Mouse (Mus musculus) ES-Bruce4 (cell line): ENCODE data around the gene 6330409D20Rik. TPM values are rescaled to one million over a fixed set of nuclear protein-coding genes. Genes with fewer than 3 reads are reported as not detected.

Source experiments
- H3K27ac ChIP-seq: 2 replicates; pipeline ENCODE4 v1.5.1; 2012; ENCODE audit warnings: low read length, inconsistent platforms; ENCODE audit not compliant: insufficient read depth
- H3K27me3 ChIP-seq: 2 replicates; pipeline ENCODE4 v1.6.1; 2012; ENCODE audit warnings: mild to moderate bottlenecking, low read length, inconsistent platforms; ENCODE audit not compliant: control insufficient read depth, poor library complexity, insufficient read depth, severe bottlenecking
- H3K36me3 ChIP-seq: 2 replicates; pipeline ENCODE4 v1.6.1; 2012; ENCODE audit warnings: inconsistent platforms, mild to moderate bottlenecking, low read length, moderate library complexity; ENCODE audit not compliant: control insufficient read depth, poor library complexity, insufficient read depth, severe bottlenecking
- H3K4me1 ChIP-seq: one replicate; pipeline ENCODE4 v1.8.1; 2011; ENCODE audit warnings: low read length; ENCODE audit not compliant: control insufficient read depth, insufficient read depth
- H3K4me3 ChIP-seq: 2 replicates; pipeline ENCODE4 v1.5.1; 2011; ENCODE audit warnings: low read depth, mild to moderate bottlenecking, low read length
- H3K9ac ChIP-seq: 2 replicates; pipeline ENCODE4 v1.6.1; 2012; ENCODE audit warnings: low read depth, mild to moderate bottlenecking, inconsistent platforms; ENCODE audit not compliant: poor library complexity, severe bottlenecking
- H3K9me3 ChIP-seq: replicated peaks from 2 replicates; pipeline ENCODE4 v1.6.1; 2012; ENCODE audit warnings: mild to moderate bottlenecking, low read length, inconsistent platforms; ENCODE audit not compliant: control insufficient read depth, poor library complexity, insufficient read depth, severe bottlenecking
- CTCF ChIP-seq: IDR thresholded peaks from one replicate; pipeline ENCODE4 v1.8.1; 2011; ENCODE audit warnings: low read depth, low read length
- EP300 ChIP-seq: IDR thresholded peaks from 2 replicates; pipeline ENCODE4 v1.6.1; 2011; ENCODE audit warnings: low read depth, low read length; ENCODE audit not compliant: insufficient read depth
- POLR2A ChIP-seq: IDR thresholded peaks from one replicate; pipeline ENCODE4 v1.8.1; 2011; ENCODE audit warnings: low read length; ENCODE audit not compliant: insufficient read depth
- polyA plus RNA-seq: library from polyadenylated mRNA; stranded (reverse); fragments of >200 nt; gene quantifications from 2 replicates; pipeline ENCODE4 v1.2.4, GENCODE M21; 2011; ENCODE audit warnings: low read depth; ENCODE audit not compliant: missing spikeins, insufficient read depth, insufficient read length

6330409D20Rik gene
- polyA plus RNA-seq, 1 experiment, result not detected

DNA sequence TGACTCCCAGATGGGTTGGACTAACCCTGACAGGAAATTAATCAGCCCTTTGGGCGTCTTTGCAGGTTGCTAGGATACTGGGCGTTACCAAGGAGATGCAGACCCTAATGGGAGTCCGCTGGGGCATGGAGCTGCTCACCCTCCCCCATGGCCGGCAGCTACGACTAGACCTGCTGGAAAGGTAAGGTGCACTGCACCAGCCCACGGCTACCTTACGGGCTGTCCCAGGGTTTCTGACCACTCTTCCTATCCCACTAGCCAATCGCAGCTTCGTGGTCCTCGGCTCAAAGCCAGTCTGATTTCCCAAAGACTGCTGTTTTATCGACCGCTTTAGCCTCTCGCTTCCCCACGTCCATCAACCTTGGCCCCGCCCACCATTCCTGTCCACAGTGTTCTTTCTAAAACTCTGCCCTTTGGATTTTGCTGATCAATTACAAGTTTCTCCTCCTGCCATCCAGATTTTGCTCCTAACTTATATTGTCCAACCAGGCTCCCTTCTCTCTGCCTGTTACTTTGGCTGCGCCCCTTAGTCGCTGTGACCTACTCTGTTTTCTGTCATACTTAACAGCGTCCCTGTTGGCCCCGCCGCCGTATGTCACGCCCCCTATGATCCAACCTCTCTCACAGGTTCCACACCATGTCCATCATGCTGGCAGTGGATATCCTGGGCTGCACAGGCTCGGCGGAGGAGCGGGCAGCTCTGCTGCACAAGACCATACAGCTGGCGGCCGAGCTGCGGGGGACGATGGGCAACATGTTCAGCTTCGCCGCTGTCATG is 10.3 kb upstream of the 6330409D20Rik start:
- Histone ChIP-seq H3K4me3 (peak overlapping the region; percentile 10), H3K36me3 (no peaks in the 10 kb centered on the region), H3K9ac (no peak overlapping the region), H3K27ac (no peak overlapping the region), H3K4me1 (no peaks in the 10 kb centered on the region), H3K27me3 (no peaks in the 10 kb centered on the region), H3K9me3 (no peaks in the 10 kb centered on the region)
- no peak for TF ChIP-seq CTCF
- TF ChIP-seq EP300, result no peak
- no peak for TF ChIP-seq POLR2A

DNA sequence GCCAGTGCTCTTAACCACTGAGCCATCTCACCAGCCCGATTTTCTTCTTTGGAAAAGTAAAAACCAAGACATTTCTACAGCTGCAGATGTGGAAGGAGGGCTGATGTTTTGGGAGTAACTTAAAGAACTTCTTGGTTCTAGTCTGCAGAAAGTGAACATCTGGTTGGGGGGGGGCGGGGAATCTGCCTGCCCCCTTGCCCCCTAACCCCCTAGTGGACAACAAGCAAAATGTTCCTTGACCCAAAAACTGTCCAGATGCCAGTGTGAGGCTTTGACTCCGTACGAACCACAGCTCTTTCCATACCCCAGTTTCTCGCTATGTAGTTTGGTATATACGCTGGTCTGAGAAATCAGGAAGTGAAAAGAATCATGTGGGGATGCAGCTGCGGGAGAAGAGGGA is 9.4 kb upstream of the 6330409D20Rik start:
- Histone ChIP-seq H3K27ac (no peak overlapping the region), H3K9me3 (no peaks in the 10 kb centered on the region), H3K36me3 (no peaks in the 10 kb centered on the region), H3K4me3 (no peak overlapping the region), H3K4me1 (no peaks in the 10 kb centered on the region), H3K9ac (no peak overlapping the region), H3K27me3 (no peaks in the 10 kb centered on the region)
- TF ChIP-seq EP300, result no peak
- no peak for TF ChIP-seq POLR2A
- TF ChIP-seq CTCF, result no peak

DNA sequence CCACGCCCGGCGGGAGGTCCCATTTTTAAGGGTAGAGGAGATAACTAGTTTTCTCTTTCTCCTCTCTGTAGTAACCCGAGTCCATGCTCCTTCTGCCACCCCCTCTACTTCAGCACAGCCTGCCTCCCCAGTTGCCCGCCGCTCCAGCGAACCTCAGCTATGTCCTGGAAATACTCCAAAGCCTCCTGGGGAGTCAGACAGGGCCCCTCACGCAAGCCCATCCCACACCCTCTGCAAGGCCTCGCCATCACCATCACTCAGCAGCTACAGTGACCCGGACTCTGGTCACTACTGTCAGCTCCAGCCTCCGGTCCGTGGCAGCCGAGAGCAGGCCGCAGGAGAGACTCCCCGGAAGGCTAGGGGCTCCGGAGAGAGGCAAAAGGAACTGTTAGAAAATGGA is 8.3 kb upstream of the 6330409D20Rik start:
- TF ChIP-seq POLR2A (no peak), CTCF (no peak), EP300 (no peak)
- no peak overlapping the region for H3K27ac ChIP-seq
- H3K9me3 ChIP-seq, result no peaks in the 10 kb centered on the region
- H3K9ac ChIP-seq, result no peak overlapping the region
- H3K27me3 ChIP-seq, result no peaks in the 10 kb centered on the region
- H3K36me3 ChIP-seq, result no peaks in the 10 kb centered on the region
- no peak overlapping the region for H3K4me3 ChIP-seq
- H3K4me1 ChIP-seq, result no peaks in the 10 kb centered on the region

DNA sequence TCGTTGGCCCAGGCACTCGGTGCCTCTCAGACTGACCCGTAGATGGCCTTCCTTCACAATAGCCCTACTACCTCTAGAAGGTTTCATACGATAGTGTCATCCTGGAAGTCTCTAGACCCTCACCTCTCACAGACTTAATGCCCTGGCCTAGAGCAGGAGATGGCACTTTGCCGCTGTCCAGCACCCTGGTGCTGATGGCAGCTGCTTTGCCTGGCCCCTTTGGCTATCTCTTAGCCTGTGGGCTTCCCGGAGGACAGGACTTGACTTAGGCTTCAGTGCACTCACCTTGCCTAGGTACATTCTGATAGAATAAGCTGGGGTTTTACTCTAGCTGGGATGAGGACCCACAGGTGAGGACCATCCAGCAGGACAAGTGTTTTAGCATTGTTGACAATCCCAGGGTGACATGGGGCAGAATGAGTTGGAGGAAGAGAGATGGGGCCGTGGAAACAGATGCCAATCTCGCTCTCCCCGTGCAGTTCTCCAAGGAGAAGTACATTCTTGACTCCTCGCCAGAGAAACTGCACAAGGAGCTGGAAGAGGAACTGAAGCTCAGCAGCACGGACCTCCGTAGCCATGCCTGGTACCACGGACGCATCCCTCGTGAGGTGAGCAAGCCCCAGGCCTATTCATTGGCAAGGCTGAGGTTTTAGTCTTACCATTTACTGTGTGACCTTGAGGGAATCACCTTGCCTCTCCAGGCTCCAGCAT is 3.6 kb upstream of the 6330409D20Rik start:
- H3K36me3 ChIP-seq, result no peaks in the 10 kb centered on the region
- H3K9me3 ChIP-seq, result no peaks in the 10 kb centered on the region
- no peaks in the 10 kb centered on the region for H3K4me1 ChIP-seq
- no peak overlapping the region for H3K4me3 ChIP-seq
- no peaks in the 10 kb centered on the region for H3K27me3 ChIP-seq
- no peak overlapping the region for H3K27ac ChIP-seq
- no peak overlapping the region for H3K9ac ChIP-seq
- TF ChIP-seq CTCF (no peak), EP300 (no peak), POLR2A (no peak)

DNA sequence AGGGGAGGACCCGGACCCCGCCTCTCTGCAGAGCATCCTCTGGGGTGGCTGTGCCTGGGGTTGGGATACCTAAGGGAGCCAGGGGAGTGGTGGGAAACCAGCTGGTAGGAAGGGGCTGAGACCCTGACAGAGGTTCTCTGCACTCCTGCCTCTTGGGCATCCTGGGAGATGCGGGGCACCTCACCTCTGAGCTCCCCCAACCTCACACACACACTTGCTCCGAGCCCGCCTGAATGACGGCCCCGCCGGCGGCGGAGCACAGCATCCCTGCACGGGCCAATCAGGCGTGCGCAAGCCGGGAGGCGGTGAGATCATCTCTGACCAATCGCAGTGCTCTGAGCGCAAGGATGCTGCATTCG is 1.3 kb upstream of the 6330409D20Rik start:
- no peak overlapping the region for H3K27ac ChIP-seq

More for the DNA sequence above, 1.3 kb upstream of the 6330409D20Rik start:
- no peaks in the 10 kb centered on the region for H3K9me3 ChIP-seq
- no peaks in the 10 kb centered on the region for H3K36me3 ChIP-seq
- no peaks in the 10 kb centered on the region for H3K4me1 ChIP-seq
- no peaks in the 10 kb centered on the region for H3K27me3 ChIP-seq
- TF ChIP-seq EP300 (no peak), CTCF (no peak), POLR2A (no peak)
- H3K9ac ChIP-seq, result no peak overlapping the region
- peak overlapping the region; percentile 57 for H3K4me3 ChIP-seq
